Mouse (Mus musculus) left cerebral cortex, postnatal 14 days (tissue): ENCODE data around the gene Zbtb16. TPM values are rescaled to one million over a fixed set of nuclear protein-coding genes. Genes with fewer than 3 reads are reported as not detected.

Experiments used
- DNase-seq, 2 experiments: peaks; one replicate each; pipeline ENCODE4 v3.0.0; 2021 to 2022; ENCODE audit warnings: low spot score in 2 of 2, mixed read lengths in 1 of 2
- intact Hi-C: fragments of 180-260 bp; cut with DNase I; formaldehyde crosslinking; loops from one replicate; pipeline ENCODE4 v1.15.1; 2025
- total RNA-seq, 2 experiments: library from RNA; stranded (reverse); gene quantifications; 2 replicates each; pipeline ENCODE4 v1.2.3; 2021

Zbtb16 gene
- total RNA-seq, 2 experiments from 2014 or later, result 56.2 to 65.7 TPM

- no peak for DNase-seq
- intact Hi-C loops, result no loop called here
Observed at GRCm38 (mm10) chr9:48604939-48605598, 231.0 kb downstream of the Zbtb16 start, which contains the start of gene Nnmt. Gene Nnmt, minus strand, starts transcription at chr9:48605153.

Other genes starting within 250 kb of the Zbtb16 start
- gene Nnmt, start 231.1 kb downstream of the Zbtb16 start, total RNA-seq, result 1 to 10 TPM; 2.0 to 2.4 TPM
- gene Htr3a, start 74.9 kb upstream of the Zbtb16 start, total RNA-seq, result 1 to 10 TPM; 4.9 to 5.3 TPM
- gene Htr3b, start 128.8 kb upstream of the Zbtb16 start, total RNA-seq, result not detected
- 10 to 100 TPM; 47.2 to 60.7 TPM for gene Usp28, start 149.2 kb upstream of the Zbtb16 start, total RNA-seq
- 10 to 100 TPM; 14.4 to 14.5 TPM for gene Zw10, start 219.4 kb upstream of the Zbtb16 start, total RNA-seq
- under 1 TPM; 0.51 to 0.59 TPM for gene Tmprss5, start 245.0 kb upstream of the Zbtb16 start, total RNA-seq